Mouse (Mus musculus): ENCODE data around the gene Ms4a13. TPM values are rescaled to one million over a fixed set of nuclear protein-coding genes. Genes with fewer than 3 reads are reported as not detected.

Ms4a13 gene
- polyA plus RNA-seq, 1 experiment from 2014 or later = not detected

Other genes starting within 250 kb of the Ms4a13 start
- 20.0 and 22.5 TPM in 2 replicates for gene Ccdc86, start 247.5 kb downstream of the Ms4a13 start, polyA plus RNA-seq (2014; fragmentation: Nextera tagmentation; extraction: Ambion mirVana)
- not detected in 2 replicates for gene Ms4a10, start 222.1 kb downstream of the Ms4a13 start, polyA plus RNA-seq (2014; fragmentation: Nextera tagmentation; extraction: Ambion mirVana)
- gene Ms4a15, start 203.5 kb downstream of the Ms4a13 start, polyA plus RNA-seq (2014; fragmentation: Nextera tagmentation; extraction: Ambion mirVana) = not detected in 2 replicates
- not detected in 2 replicates for gene Ms4a18, start 178.7 kb downstream of the Ms4a13 start, polyA plus RNA-seq (2014; fragmentation: Nextera tagmentation; extraction: Ambion mirVana)
- not detected in 2 replicates for gene Ms4a8a, start 115.6 kb downstream of the Ms4a13 start, polyA plus RNA-seq (2014; fragmentation: Nextera tagmentation; extraction: Ambion mirVana)
- not detected in 2 replicates for gene 1700017D01Rik, start 65.9 kb downstream of the Ms4a13 start, polyA plus RNA-seq (2014; fragmentation: Nextera tagmentation; extraction: Ambion mirVana)
- not detected in 2 replicates for gene 1700025F22Rik, start 31.4 kb downstream of the Ms4a13 start, polyA plus RNA-seq (2014; fragmentation: Nextera tagmentation; extraction: Ambion mirVana)
- not detected in 2 replicates for gene Ms4a12, start 35.7 kb upstream of the Ms4a13 start, polyA plus RNA-seq (2014; fragmentation: Nextera tagmentation; extraction: Ambion mirVana)
- not detected in 2 replicates for gene Ms4a1, start 69.5 kb upstream of the Ms4a13 start, polyA plus RNA-seq (2014; fragmentation: Nextera tagmentation; extraction: Ambion mirVana)
- gene Ms4a5, start 87.1 kb upstream of the Ms4a13 start, polyA plus RNA-seq (2014; fragmentation: Nextera tagmentation; extraction: Ambion mirVana) = not detected in 2 replicates
- gene Ms4a14, start 117.7 kb upstream of the Ms4a13 start, polyA plus RNA-seq (2014; fragmentation: Nextera tagmentation; extraction: Ambion mirVana) = 0.14 TPM in 1 of 2 replicates, not detected in the other
- 1.1 and 1.2 TPM in 2 replicates for gene Ms4a7, start 139.4 kb upstream of the Ms4a13 start, polyA plus RNA-seq (2014; fragmentation: Nextera tagmentation; extraction: Ambion mirVana)
- gene Ms4a4a, start 178.8 kb upstream of the Ms4a13 start, polyA plus RNA-seq (2014; fragmentation: Nextera tagmentation; extraction: Ambion mirVana) = 1.9 and 2.0 TPM in 2 replicates
- gene Ms4a4c, start 208.0 kb upstream of the Ms4a13 start, polyA plus RNA-seq (2014; fragmentation: Nextera tagmentation; extraction: Ambion mirVana) = 0.30 TPM in 1 of 2 replicates, not detected in the other
- gene Ms4a4b, start 246.8 kb upstream of the Ms4a13 start, polyA plus RNA-seq (2014; fragmentation: Nextera tagmentation; extraction: Ambion mirVana) = not detected in 2 replicates

Measured in midbrain, embryonic 11.5 days (tissue).